Mouse (Mus musculus) kidney, adult 9 months (tissue): ENCODE measurements around the gene Ifna16.

Experiments
- DNase-seq: peaks from one replicate; pipeline ENCODE4 v3.0.0; 2022

Ifna16 gene

DNA sequence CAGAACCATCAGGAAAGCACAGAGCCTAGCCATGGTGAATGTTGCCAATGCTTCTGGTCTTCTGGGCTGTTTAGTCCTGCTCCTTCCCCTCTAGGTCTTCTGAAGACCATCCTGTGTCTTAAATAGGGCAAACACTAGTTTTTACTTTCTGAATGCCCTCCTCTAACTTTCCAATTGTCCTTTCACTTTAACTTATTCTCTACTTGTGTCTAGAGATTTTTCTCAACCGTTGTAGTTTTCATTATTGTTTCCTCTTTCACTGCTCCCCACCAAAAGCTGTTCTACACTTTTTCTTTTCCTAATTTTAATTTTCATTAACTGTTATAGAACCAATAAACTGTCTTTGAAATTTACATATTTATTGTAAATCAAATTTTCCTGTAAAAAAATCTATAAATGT lies at the start of gene Ifna16:
Gene Ifna16, minus strand, starts transcription at position 101 of the 400 bp plus-strand sequence.
- no peak for DNase-seq

DNA sequence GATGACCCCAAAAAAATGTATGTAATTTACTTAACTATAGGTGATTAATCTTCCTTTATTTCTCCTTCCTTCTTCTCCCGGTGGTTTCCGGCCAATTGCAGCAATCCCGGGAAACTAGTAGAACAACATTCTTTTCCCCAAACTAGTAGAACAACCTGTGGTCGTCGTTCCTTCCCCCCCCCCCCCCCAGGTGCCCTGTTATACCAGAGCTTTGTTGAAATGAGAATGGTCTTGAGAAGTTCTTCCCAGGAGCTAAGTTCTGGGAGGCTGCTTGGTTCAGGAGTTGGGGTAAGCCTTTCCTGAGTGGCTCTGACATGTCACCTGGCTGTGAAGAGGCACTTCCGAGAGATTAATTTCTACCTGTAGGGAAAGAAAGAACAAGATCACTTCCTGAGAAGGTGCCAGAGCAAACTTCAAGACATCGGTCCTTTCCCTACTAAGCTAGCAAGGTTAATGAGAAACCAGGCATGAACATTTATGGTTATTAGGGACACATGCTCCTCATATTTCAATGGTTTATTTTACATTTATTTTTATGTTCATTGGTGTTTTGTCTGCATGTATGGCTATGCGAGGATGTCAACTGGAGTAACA lies 46.9 kb upstream of the Ifna16 start:
- DNase-seq, result peak; percentile 66

DNA sequence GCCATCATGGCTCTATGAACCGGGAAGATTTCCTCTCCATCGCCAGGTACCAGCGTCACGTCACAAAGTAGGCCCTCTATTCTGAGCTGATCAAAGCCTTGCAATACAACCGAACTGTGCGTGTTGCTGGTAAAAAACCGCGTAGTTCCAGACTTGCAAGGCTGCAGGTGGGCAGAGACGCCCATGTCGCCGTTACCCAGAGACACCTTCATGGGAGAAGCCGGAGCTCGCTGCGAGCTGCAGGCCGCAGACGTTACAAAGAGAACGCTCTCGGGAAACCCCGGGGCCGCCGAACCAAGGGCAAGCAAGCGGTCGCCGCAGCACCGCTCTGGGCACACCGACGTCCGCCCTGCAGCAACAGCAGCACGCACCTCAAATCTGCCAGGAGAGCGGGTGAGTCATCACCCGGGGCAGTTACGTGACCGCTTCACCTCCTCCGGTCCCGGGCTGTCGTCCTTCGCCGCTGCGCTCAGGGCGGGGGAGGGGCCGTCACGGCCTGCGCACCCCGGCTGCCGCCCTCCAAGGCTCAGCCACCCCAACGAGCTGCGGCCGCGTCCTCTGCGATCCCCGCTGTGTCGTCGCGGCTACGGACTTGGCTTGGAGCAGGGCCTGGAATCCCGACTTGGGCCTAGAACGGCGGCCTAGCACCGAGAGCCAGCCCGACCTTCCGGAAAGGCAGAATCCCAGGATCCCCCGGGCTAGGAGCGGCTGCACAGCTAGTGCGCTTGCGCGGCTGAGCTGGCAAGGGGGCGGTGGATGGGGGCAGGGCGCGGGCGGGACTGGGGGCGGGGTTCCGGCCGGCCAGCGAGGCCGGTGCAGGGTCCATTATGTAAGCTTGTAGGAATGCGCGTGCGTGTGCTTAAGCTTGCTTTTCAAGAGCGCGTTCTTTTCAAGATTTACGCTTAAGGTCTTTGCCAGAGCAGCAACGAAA lies 45.3 kb upstream of the Ifna16 start, which contains the start of the genes Gm26566 and Klhl9:
Gene Gm26566, plus strand, starts transcription at position 15 of the 931 bp plus-strand sequence.
Gene Klhl9, minus strand, starts transcription at position 675 of the 931 bp plus-strand sequence.
- DNase-seq, result peak; percentile 93

DNA sequence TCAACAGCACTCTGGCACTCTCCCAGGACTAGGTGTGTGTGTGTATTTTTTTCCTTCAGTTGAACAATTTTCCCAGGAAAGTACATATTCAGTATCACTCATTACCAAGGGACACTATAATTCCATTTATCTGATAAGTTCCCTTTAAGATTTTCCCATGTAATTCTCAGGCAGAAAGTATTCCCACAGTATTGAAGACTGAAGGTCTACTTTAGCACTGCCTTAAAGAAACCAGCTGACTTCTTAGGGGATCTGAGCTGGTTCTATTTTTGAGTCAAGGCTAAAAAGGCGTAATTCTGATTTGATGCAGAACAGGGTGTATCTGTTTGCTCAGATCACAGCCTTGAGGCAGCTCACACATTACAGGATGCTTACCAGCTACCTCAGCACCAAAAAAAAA lies 42.0 kb upstream of the Ifna16 start:
- no peak for DNase-seq

DNA sequence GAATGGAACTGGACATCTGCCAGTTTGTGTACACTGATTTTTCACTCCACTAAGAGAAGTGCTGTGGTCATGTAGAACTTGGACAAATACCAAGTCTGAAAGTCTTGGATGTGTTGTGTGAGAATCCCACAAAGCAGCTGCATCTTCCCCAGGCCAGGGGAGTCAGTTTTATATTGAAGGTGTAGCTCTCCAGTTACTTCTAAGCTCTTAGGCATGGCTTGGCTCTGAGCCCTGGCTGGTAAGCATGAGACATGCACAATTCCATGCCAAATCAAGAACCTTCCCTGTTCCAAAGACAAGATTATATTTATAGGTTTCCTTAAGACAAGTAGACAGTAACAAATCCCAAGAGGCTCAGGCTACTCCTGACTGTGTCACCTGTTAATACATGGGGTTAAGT lies 38.3 kb upstream of the Ifna16 start:
- DNase-seq, result no peak

DNA sequence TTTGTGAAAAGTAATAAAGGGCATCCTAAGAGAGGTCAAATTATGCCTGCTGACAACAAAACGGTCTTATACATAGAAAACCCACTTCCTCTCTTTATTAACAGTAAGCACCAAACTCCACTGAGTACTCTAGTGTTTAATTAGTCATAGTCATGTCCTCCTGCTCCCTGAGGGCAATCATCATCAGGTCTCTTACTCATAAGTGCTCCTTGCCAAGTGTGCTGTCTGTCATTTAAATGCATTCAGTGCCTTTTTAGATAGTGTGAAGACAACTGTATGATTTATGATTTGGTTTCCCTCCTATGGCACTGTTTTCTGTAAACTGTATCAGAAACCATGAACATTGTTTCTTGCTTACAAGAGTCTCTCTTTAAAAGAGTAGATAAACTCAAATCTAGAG lies 37.6 kb upstream of the Ifna16 start:
- no peak for DNase-seq

DNA sequence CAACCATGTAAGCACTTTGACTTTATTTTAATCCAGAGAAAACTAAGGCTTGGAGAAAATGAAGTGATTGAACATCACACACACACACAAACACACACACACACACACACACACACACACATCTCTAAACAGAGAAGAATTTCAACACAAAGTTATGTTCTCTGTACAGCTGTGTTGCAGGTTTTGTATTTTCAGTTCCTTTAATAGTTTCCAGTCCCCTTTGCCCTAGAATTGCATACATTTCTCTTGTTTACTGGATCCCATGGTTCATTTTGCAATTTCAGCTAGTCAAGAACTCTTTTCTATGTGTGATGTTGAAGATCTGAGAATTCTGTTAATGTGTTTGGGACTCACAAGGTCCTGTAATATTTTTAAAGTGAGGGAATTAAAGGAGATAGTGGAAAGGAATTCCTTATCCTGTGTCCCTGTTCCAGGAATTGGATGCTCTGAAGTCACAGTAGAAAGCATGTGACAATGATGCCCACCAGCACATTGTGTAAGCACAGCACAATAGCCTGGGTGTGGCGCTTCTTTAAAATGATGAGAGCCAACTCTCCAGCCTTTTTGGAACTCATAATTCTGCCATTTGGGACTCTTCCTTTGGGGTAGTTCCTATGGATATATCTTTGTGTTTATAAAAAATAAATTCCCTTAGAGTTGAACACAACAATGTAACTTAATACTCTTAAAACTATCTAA lies 30.6 kb upstream of the Ifna16 start:
- no peak for DNase-seq

DNA sequence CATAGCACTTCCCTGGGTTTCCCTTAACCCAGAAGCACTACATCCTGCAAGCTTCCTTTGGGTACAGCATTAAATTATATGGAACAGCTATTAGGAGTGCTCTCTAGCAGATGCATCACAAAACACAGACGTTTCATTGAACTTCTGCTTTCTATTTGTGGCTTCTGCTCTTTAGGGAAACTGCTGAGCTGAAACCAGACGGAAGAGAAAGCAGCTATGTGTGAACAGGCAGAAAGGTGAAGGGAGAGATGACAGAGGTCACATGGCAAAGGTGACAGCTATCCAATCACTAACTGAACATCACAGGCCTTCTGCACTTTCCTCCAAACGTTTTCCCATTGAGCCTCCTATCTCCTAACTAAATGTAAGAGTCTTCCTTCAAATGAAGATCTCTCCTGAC lies 29.2 kb upstream of the Ifna16 start:
- DNase-seq, result no peak

DNA sequence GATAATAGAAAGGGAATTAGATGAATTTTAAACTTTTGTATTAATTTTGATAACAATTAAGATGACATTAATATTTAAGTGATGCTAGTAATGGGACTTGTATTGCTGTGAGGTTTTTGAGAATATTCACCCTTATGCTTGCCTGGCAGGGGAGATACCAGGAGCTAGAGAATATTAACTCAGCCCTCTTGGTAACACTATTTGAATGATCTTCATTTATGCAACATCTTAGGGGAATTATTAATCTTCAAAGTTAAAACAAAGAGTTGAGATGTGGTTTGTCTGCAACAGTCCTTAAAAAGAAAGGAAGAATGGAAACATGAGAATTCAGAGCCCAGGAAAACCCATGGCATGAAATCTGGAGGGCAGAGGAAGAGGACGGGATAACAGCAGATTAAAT lies 22.6 kb upstream of the Ifna16 start:
- peak; percentile 65 for DNase-seq

DNA sequence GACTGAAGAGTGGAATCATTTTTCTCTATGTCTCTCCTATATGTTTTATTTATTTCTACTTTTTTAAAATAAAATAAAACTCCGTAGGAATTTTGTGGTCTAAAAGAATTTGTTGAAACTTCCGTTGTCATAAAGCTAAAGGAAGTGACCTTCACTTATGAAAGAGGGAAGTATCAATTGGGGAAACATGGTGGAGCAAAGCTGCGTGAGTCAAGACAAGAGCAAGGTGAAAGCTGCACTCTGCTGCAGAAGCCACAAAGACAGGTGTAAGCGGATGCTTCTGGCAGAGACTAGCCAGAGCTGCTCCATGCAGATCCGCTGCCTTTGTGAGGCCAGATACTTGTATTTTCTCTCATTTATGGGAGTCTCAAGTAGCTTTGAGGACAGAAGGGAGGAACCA lies 22.1 kb upstream of the Ifna16 start:
- no peak for DNase-seq

DNA sequence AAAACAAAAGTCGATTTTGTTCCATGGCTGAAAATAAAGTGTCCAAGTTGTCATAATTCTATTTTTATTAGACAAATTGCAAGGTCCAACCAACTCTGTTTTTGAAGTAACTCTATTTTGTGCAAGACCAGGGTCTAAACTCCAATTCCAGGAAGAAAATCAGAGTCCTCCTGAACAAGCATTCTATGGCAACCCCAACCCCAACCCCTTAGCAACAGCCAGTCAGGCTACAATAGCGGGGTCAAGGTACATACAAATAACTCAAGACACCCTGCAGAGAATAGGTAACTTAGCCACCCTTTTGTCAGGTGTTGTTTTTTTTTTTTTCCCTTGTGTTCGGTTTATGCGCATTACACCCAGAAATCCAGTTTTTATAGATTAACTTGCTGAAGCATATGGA lies 21.0 kb upstream of the Ifna16 start:
- peak; percentile 72 for DNase-seq

DNA sequence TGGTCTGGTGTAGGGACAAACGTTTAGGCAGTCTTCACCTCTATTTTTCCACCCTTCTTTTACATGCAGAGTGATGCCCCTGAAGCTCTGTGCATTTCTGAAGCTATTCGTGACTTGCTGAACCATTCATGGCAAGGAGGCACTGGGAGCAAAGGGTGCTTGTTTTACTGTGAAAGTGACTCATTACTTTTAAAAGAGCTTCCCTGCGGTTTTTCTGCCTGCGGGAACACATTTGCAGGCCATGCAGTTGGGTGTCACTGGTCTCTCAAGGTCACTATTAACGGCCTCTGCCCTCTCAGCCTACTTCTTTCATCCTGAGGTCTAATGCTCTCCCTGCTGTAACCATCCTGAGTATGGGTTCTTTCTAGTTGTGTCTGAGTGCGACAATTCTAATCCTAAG lies 20.4 kb upstream of the Ifna16 start:
- peak; percentile 51 for DNase-seq

DNA sequence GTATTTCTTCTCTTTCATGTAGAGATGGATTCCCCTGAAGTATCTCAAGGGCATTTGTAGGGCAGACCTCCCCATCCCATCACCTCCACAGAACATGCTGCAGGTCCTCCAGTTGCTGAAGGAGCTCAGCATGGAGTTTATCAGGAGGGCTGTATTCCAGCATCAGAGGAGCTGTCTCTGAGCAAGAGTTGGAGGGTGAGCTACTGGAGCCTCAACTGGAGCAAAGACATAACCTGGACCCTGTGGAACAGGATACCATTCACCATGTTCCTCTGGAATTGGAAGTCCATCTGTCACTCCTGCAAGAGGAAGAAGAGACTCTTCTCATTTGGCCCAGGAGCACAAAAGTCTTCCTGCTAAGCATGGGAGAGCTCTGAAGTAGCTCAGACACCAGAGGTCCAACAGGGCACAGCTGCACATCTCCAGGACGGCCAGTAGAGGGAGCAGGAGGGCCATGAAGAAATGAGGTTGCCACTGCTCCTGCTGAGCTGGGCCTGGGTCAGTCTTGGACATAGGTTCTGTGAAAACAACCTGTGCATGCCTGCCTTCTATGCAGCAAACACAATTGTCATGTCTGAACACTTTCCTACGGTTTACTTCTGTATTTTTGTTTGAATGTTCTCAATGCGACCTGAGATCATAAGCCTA lies 19.6 kb upstream of the Ifna16 start:
- peak; percentile 87 for DNase-seq

DNA sequence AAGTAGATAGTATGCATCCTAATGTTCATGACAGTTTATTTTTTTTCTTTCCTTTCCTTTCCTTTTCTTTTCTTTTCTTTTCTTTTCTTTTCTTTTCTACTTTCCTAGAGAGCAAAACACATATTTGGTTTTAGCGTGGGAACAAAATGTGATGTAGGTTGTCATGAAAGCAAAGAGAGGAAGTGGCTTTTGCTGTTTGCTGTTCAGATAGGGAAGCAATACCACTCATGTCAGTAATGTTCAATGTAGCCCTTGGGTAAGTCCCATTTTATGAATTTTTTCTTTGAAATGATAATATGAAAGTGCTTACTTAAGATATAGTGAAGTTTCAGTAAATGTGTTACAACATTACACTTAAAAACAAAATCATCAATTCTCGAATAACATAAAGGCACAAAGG lies 16.7 kb upstream of the Ifna16 start:
- DNase-seq, result no peak

DNA sequence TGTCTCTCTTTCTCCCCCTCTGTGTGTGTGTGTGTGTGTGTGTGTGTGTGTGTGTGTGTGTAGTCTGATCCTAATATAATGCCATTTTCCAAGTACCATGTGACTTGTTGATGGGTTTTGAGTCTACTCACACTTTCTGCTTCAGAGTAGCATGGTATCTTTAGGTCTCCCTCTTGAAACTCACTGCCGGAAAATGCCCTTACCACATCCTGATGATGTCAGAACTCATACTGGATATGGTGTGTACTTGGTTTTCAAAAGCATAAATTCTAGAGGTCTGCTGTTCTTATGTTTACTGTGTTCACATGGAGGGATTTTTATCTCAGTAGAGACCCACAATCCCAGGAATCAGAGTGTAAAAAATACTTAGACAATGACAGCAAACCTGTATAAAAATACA lies 15.8 kb upstream of the Ifna16 start:
- no peak for DNase-seq

DNA sequence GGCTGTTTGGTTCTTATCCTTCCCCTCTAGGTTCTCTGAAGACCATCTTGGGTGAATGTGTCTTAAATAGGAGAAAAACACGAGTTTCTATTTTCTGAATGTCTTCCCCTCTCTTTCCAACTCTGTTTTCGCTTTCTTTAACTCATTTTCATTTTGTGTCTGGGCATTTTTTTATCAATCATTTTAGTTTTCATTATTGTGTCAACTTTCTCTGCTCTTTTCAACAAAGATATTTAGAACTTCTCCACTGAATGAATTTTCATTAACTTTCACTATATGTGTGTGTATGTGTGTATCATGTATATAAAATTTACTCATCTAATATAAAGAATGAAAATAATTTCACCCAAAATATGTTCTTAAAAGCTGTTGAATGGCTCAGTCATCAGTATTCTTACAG lies 14.5 kb upstream of the Ifna16 start, which contains the start of gene Ifnab:
Gene Ifnab, minus strand, starts transcription at position 101 of the 400 bp plus-strand sequence.
- no peak for DNase-seq

DNA sequence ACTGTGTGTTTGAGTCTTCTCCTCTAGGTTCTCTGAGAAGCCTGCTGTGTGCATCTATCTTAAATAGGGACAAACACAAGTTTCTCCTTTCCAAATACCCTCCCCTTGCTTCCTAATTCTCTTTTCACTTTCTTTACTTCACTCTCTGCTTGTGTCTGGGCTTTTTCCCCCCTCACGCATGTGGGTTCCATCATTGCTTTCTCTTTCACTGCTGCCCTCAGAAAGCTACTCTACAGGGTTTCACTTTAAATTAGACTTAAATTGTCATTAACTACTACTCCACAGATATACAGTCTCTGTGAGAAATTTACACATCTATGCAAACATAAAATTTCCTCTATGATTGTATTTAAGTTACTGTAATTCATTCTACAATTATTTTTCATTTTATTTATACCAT lies 7.1 kb upstream of the Ifna16 start, which contains the start of gene Ifna2:
Gene Ifna2, minus strand, starts transcription at position 101 of the 400 bp plus-strand sequence.
- no peak for DNase-seq

DNA sequence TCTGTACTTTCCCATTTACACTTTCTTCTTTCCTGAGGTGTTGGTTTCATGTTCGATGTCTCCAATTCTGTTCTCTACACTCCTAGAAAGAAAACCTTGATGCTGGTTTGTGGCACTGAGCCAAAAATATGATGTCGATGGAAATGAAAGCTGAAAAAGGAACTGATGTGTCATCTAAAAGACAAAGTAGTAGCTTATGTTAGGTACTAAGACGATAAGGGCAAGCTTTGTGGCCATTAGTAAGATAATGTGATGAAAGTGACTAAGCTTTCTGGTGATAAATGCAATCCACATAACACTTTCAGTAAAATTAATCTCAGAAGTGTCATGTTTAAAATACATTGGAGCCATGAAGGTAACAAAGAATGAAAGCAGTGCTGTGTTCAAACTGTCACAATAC lies 4.6 kb upstream of the Ifna16 start:
- no peak for DNase-seq

DNA sequence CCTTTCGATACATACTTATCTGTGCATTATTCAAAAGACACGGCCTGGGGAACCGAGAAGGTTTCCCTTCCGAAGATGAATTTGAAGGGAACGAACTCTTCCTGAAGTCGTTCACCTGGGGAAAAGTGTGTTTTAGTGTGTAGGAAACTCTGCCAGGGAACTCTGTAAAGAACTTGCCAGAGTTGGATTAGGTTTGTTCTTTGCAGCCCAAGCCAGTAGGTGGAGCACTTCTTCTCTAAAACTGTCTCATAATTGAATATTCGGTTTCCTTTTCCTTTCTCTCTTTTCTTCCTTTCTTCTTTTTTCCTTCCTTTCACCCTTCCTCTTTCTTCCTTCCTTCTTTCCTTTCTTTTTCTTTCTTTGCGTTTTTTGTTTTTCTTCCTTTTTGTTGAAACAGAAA lies 3.6 kb upstream of the Ifna16 start:
- peak; percentile 40 for DNase-seq

DNA sequence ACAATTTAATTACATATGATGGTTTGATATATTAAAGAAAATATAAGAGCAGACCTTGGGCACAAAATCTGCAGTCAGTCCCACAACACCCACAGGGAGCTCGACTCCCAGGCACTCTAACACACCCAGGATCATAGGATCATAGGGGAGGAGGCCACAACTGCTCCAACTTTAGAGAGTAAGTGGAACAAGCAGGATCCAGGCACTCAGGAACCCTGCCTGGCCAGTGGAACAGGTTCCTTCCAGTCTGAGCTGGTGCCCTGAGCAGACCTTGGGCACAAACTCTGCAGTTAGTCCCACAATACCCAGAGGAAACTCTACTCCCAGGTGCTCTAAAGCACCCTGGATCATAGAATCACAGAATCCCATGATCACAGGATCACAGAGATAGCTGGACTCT lies 21.3 kb downstream of the Ifna16 start:
- peak; percentile 26 for DNase-seq

DNA sequence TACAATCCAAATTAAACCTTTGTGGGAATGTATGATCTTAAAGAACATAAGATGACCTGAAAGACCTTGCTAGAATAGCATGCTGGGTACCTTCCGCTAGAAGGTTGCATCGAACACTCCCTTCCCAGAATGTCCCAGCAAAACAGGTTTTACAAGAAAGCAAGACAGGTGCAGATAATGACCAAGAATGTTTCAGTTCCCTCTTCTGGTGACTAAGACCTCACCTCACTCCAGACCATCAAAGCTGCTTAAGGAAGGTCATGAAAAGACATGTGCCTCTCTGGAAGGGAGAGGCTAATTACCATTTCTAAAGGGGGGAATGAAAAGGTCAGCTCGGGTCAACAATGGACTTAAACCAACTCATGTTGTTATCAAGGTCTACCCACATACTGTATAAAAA lies 23.1 kb downstream of the Ifna16 start:
- no peak for DNase-seq

DNA sequence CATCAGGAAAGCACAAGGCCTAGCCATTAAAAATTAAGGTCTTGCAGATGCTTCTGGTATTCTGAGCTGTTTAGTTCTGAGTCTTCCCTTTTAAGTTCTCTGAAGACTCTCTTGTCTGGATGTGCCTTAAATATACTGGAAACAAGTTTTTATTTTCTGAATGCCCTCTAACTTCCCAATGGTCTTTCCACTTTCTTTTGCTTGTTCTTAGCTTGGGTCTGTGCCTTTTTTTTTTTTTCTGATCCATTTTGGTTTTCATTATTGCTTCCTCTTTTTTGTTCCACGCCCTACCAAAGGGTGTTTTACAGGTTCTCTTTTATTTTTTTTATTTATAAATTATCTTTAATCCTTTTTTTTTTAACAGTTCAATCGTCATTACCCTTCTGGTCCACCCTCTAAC lies 32.4 kb downstream of the Ifna16 start, which contains the start of gene Ifna13:
Gene Ifna13, minus strand, starts transcription at position 101 of the 400 bp plus-strand sequence.
- DNase-seq, result no peak

DNA sequence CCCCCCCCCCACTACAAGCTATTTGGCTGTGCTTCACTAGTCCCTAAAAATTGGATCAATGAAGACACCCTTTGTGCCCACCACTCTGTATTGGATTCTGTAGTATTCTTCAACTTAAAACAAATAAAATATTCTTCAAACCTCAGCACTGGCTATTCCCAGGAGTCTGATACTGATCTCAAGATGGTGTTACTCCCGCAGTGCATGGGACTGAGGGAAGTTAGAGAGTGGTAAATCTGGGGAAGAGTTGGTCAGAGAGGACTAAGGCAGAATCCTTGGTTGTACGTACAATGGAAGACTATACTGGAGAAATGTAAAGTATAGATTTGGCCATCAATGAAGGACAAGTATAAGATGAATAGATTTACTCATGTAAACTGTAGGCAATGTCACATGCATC lies 34.2 kb downstream of the Ifna16 start:
- no peak for DNase-seq
